Mouse (Mus musculus) forebrain, embryonic 16.5 days (tissue): ENCODE measurements at regions not wholly inside any gene's neighbourhood (a gene's known extent, or its start where the extent isn't known, plus 50 kb on each side); places are given as distances from the start of the nearest gene placed in this dataset.

Experiments
- ATAC-seq: fragments of 200-750 bp; cut with Nextera tagmentation; 2 replicates; pipeline ENCODE4 v1.8.0; 2017; ENCODE audit warnings: mild to moderate bottlenecking, moderate library complexity
- H3K27ac ChIP-seq: fragments of 300-500 bp; sonication (generic); 2 replicates; pipeline ENCODE4 v1.5.1; 2014; ENCODE audit warnings: low read length, control low read depth
- H3K27me3 ChIP-seq: fragments of 300-500 bp; sonication (generic); replicated peaks from 2 replicates; pipeline ENCODE4 v1.6.1; 2014; ENCODE audit warnings: low read length; ENCODE audit not compliant: control insufficient read depth, insufficient read depth
- H3K36me3 ChIP-seq: fragments of 300-500 bp; sonication (generic); 2 replicates; pipeline ENCODE4 v1.6.1; 2014; ENCODE audit not compliant: control insufficient read depth, insufficient read depth
- H3K4me1 ChIP-seq: fragments of 300-500 bp; sonication (generic); replicated peaks from 2 replicates; pipeline ENCODE4 v1.6.1; 2014; ENCODE audit warnings: low read length; ENCODE audit not compliant: control insufficient read depth, insufficient read depth
- H3K4me2 ChIP-seq: fragments of 300-500 bp; sonication (generic); 2 replicates; pipeline ENCODE4 v1.6.1; 2014; ENCODE audit warnings: mild to moderate bottlenecking, low read length, control low read depth
- H3K4me3 ChIP-seq: fragments of 300-500 bp; sonication (generic); replicated peaks from 2 replicates; pipeline ENCODE4 v1.5.1; 2014; ENCODE audit warnings: mild to moderate bottlenecking, low read length, control low read depth
- H3K9ac ChIP-seq: fragments of 300-500 bp; sonication (generic); replicated peaks from 2 replicates; pipeline ENCODE4 v1.6.1; 2014; ENCODE audit warnings: low read depth, low read length, control low read depth
- H3K9me3 ChIP-seq: fragments of 300-500 bp; sonication (generic); 2 replicates; pipeline ENCODE4 v1.6.1; 2016; ENCODE audit warnings: low read length; ENCODE audit not compliant: control insufficient read depth
- WGBS: fragments of 180-500 bp; shearing (Covaris S2); extraction: QIAGEN DNeasy Blood & Tissue Kit; methylation state at CpG from one replicate; pipeline ENCODE4 v1.1.7; 2014; 5-methylcytosine and 5-hydroxymethylcytosine counted together

GRCm38 (mm10) chr10:125785448-125786196 lies 180.3 kb upstream of the Lrig3 start:
- 0 out of 2 replicates have a peak overlapping the region, but pooled peaks have one; percentile 3 for H3K4me2 ChIP-seq
- H3K27ac ChIP-seq, result no peak overlapping the region
- 12% methylated on average over 16 of the region's 16 CpGs for WGBS
- H3K4me1 ChIP-seq, result peaks cover 27% of the 10 kb centered on the region
- no peaks in the 10 kb centered on the region for H3K36me3 ChIP-seq
- no peaks in the 10 kb centered on the region for H3K27me3 ChIP-seq
- H3K9me3 ChIP-seq, result no peaks in the 10 kb centered on the region
- no peak overlapping the region for H3K4me3 ChIP-seq
- H3K9ac ChIP-seq, result no peak overlapping the region
- 0 out of 2 replicates have a peak, but pooled peaks have one; percentile 18 for ATAC-seq

DNA sequence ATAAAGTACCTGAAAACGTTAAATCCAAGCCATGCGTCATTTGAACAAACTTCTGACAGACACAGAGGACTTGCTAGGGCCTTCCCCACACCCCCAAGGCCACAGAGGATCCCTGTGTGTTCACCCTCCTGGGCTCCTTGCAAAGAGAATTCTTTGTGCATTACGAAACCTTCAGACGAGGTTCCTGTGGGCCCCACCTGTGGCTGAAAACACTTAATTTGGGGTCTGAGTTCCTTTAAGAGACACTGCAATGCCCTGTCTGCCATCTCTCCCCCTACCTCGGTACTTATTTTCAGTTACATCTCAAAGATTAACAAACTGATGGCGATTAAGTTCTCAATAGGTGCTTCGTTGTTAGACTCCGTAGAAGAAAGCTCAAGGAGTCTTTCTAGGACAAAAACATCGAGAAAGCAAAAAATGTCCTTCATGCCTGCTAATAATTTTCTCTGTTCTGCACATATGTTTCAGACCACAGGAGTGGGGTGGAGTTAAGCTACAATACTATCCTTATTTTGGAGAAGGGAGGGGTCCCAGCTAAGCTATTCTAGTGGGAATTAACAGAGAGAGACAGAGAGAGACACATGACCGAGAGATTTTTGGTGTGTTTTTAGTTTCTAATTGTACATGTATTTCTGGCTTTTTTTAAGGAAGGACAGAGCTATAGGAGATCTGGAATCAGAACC lies 179.6 kb upstream of the Lrig3 start:
- no peaks in the 10 kb centered on the region for H3K36me3 ChIP-seq
- peak overlapping the region; percentile 38 for H3K4me3 ChIP-seq
- no peak overlapping the region for H3K9ac ChIP-seq
- H3K27me3 ChIP-seq, result no peaks in the 10 kb centered on the region
- no peaks in the 10 kb centered on the region for H3K9me3 ChIP-seq
- ATAC-seq, result peak; percentile 3; the same call in 1 of the 2 replicates
- H3K27ac ChIP-seq, result no peak overlapping the region
- 8% methylated on average over 10 of the region's 10 CpGs for WGBS
- H3K4me1 ChIP-seq, result peaks cover 27% of the 10 kb centered on the region
- peak overlapping the region; percentile 66 for H3K4me2 ChIP-seq

DNA sequence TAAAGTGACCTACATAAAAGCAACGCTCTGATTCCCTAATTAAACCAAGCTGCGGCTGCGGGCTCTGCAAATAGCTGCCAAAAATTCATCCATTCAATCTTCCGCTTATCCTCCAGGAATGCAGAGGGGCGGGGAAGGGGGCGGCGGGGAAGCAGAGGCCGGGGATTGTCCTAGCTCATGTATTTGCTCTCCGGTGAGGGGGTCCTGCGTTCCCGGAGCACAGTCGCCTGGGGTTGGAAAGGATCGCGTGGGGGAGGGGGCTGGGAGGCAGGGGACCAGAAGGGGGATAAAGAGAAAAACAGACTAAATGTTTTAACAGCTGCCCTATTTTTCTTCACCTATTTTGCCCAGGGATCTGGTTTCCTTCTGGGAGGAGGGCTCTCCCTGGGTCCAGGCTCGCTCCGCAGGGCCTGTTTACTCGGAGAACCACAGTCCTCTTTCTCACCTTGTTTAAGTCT lies 179.1 kb upstream of the Lrig3 start:
- peak; percentile 70 for ATAC-seq
- peak overlapping the region; percentile 66 for H3K4me2 ChIP-seq
- H3K36me3 ChIP-seq, result no peaks in the 10 kb centered on the region
- H3K4me1 ChIP-seq, result peaks cover 27% of the 10 kb centered on the region
- peak overlapping the region; percentile 43 for H3K9ac ChIP-seq
- peak overlapping the region; percentile 38 for H3K4me3 ChIP-seq
- no peaks in the 10 kb centered on the region for H3K9me3 ChIP-seq
- no peaks in the 10 kb centered on the region for H3K27me3 ChIP-seq
- 2% methylated on average over 17 of the region's 17 CpGs for WGBS
- no peak overlapping the region for H3K27ac ChIP-seq

DNA sequence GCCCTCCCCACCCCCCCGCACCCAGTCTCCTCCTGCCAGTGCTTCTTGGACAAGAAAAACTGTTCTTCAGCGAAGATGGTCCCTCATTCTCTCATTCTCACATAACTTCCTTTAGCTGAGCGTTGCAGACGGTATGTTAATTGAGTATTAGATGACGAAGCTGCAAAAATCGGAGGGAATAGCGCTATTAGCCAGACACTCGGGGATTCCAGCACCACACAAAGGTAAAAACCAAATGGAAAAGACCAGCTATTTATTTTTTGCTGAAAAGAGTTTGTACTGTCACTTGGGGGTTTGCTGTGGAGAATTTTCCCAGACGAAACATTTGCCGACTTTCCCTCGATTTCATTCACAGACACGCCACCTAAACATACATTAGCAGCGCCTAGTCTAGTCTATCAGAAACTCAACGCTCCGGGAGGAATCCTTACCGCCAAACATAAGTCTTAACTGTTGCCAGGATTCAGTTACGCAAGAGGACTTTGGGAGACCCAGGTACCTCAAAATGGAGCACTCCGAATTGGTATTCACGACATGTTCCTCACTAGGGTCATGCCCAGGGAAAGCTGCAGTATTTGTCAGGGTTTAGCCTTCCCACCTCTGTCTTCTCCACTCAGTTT lies 178.4 kb upstream of the Lrig3 start:
- ATAC-seq, result peak; percentile 29; the same call in 1 of the 2 replicates
- Histone ChIP-seq H3K9ac (peak overlapping the region; percentile 11; the same call in 1 of the 2 replicates), H3K36me3 (no peaks in the 10 kb centered on the region), H3K27me3 (no peaks in the 10 kb centered on the region), H3K4me2 (peak overlapping the region; percentile 66), H3K4me1 (peaks cover 27% of the 10 kb centered on the region), H3K9me3 (no peaks in the 10 kb centered on the region), H3K27ac (no peak overlapping the region), H3K4me3 (peak overlapping the region; percentile 38)
- 24% methylated on average over 19 of the region's 19 CpGs for WGBS

- no peaks in the 10 kb centered on the region for H3K36me3 ChIP-seq
- no peak overlapping the region for H3K9ac ChIP-seq
- no peak overlapping the region for H3K27ac ChIP-seq
- no peak for ATAC-seq
- WGBS, result 96% methylated on average over 2 of the region's 2 CpGs
- H3K9me3 ChIP-seq, result no peaks in the 10 kb centered on the region
- H3K4me3 ChIP-seq, result no peak overlapping the region
- no peaks in the 10 kb centered on the region for H3K27me3 ChIP-seq
- peaks cover 27% of the 10 kb centered on the region for H3K4me1 ChIP-seq
- no peak overlapping the region for H3K4me2 ChIP-seq
Measured at GRCm38 (mm10) chr10:125788262-125788661, 177.7 kb upstream of the Lrig3 start.

GRCm38 (mm10) chr10:125790924-125791323 lies 175.0 kb upstream of the Lrig3 start:
- no peaks in the 10 kb centered on the region for H3K27me3 ChIP-seq
- no peak overlapping the region for H3K9ac ChIP-seq
- no peak overlapping the region for H3K4me3 ChIP-seq
- H3K36me3 ChIP-seq, result no peaks in the 10 kb centered on the region
- ATAC-seq, result no peak
- H3K9me3 ChIP-seq, result no peaks in the 10 kb centered on the region
- H3K4me2 ChIP-seq, result no peak overlapping the region
- WGBS, result 69% methylated on average over 2 of the region's 2 CpGs
- H3K27ac ChIP-seq, result no peak overlapping the region
- peaks cover 20% of the 10 kb centered on the region for H3K4me1 ChIP-seq

- ATAC-seq, result no peak
- Histone ChIP-seq H3K4me3 (no peak overlapping the region), H3K27me3 (no peaks in the 10 kb centered on the region), H3K4me1 (peaks cover 3% of the 10 kb centered on the region; the same call in 1 of the 2 replicates), H3K9ac (no peak overlapping the region), H3K27ac (no peak overlapping the region), H3K9me3 (no peaks in the 10 kb centered on the region), H3K36me3 (no peaks in the 10 kb centered on the region), H3K4me2 (no peak overlapping the region)
- WGBS, result 91% methylated on average over 2 of the region's 2 CpGs
Measured at GRCm38 (mm10) chr10:125794504-125794903, 171.5 kb upstream of the Lrig3 start.

DNA sequence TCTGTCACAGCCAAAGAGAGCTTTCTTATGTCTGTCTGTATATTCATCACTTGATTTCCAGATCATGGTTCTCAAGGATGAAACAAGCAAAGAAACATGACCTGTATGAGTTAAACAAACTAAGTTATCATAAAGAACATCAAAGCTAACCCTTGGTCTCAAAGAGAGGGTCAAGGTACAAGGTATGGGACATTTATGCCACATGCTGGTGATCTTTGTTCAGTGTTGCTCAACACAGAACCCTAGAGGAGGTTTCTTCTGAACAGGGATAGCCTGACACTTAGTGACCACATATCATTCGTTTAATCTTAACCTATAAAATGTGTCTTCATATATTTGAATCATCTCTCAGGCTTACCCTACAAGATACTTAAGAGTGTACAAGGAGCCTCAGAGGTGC lies 170.6 kb upstream of the Lrig3 start:
- H3K36me3 ChIP-seq, result no peaks in the 10 kb centered on the region
- H3K9me3 ChIP-seq, result no peaks in the 10 kb centered on the region
- no peak overlapping the region for H3K27ac ChIP-seq
- no peak overlapping the region for H3K9ac ChIP-seq
- H3K4me2 ChIP-seq, result no peak overlapping the region
- no peak overlapping the region for H3K4me3 ChIP-seq
- H3K4me1 ChIP-seq, result peaks cover 3% of the 10 kb centered on the region; the same call in 1 of the 2 replicates
- no peaks in the 10 kb centered on the region for H3K27me3 ChIP-seq
- WGBS, result 90% methylated on average over 1 of the region's 1 CpGs
- ATAC-seq, result no peak

- Histone ChIP-seq H3K27ac (no peak overlapping the region), H3K4me3 (no peak overlapping the region), H3K27me3 (no peaks in the 10 kb centered on the region), H3K4me1 (peaks cover 6% of the 10 kb centered on the region; the same call in 1 of the 2 replicates), H3K9me3 (no peaks in the 10 kb centered on the region), H3K9ac (no peak overlapping the region), H3K36me3 (no peaks in the 10 kb centered on the region), H3K4me2 (no peak overlapping the region)
- 15% methylated on average over 13 of the region's 13 CpGs for WGBS
- peak; percentile 54; the same call in 1 of the 2 replicates for ATAC-seq
Measured at GRCm38 (mm10) chr10:125798678-125799077, 167.3 kb upstream of the Lrig3 start.
